Mouse (Mus musculus): ENCODE data around the gene Ablim1.
A peak's percentile ranks its signal among the peaks of the same experiment; 100 is the strongest.

Ablim1 gene

GRCm38 (mm10) chr19:57128037-57128436, 186.7 kb downstream of the Ablim1 start:
- DNase-seq (ENCODE audit: low read depth, low spot score) = no peak

DNA sequence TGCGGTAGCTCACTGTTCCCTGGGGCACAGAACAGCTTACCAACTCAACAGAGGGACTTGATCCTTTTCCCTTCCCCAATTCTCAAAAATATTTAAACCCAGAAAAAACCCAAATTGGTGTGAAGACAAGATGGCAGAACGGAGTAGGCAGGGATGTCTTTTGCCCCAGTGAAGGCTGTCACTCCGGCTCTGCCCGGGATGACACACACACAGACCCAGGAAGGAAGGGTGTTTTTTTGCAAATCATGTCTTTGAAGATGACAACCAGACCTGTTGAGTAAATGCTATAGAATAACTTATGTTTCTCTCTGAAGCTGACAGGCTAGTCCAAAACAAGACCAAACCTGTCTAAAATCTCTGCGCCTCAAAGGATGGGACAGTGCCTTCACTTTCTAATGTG, 187.2 kb downstream of the Ablim1 start:
- DNase-seq (ENCODE audit: low read depth, low spot score) = no peak

GRCm38 (mm10) chr19:57126950-57127349, 187.8 kb downstream of the Ablim1 start:
- DNase-seq (ENCODE audit: low read depth, low spot score) = no peak

- DNase-seq (ENCODE audit: low read depth, low spot score) = no peak
Measured at GRCm38 (mm10) chr19:57124906-57125305, 189.8 kb downstream of the Ablim1 start.

- no peak for DNase-seq (ENCODE audit: low read depth, low spot score)
Measured at GRCm38 (mm10) chr19:57124138-57124519, 190.6 kb downstream of the Ablim1 start.

DNA sequence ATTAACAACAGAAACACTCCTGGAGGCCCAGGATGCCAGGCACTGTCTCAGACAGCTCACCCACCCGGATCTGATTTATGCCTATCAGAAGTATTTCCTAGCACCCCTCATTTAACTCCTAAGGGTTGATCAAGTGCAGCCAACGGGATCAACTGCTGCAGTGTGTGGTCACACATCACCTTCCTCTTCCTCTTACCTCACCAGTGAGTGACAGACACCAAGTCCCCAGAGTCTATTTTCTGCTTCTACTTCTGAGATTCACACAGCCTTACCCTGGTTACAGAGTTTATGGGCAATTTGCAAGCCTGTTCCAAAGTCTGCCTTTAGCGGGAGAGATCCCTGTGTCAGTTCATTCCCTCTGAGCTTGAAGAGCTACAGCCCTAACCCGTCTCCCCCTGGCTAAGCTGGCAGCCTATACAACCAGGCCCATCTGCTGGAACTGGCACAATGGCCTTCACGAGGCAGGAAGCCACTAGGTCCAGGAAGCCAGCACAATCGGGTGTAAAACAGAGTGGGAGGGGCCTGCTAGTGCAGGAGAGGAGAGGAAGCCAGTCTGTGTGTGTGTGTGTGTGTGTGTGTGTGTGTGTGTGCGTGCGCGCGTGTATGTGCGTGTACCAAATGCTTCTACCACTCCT, 191.1 kb downstream of the Ablim1 start:
- no peak for DNase-seq (ENCODE audit: low read depth, low spot score)

- no peak for DNase-seq (ENCODE audit: low read depth, low spot score)
Measured at GRCm38 (mm10) chr19:57122261-57122660, 192.5 kb downstream of the Ablim1 start.

GRCm38 (mm10) chr19:57121036-57121435, 193.7 kb downstream of the Ablim1 start:
- no peak for DNase-seq (ENCODE audit: low read depth, low spot score)

GRCm38 (mm10) chr19:57119661-57120060, 195.1 kb downstream of the Ablim1 start:
- DNase-seq (ENCODE audit: low read depth, low spot score) = no peak

DNA sequence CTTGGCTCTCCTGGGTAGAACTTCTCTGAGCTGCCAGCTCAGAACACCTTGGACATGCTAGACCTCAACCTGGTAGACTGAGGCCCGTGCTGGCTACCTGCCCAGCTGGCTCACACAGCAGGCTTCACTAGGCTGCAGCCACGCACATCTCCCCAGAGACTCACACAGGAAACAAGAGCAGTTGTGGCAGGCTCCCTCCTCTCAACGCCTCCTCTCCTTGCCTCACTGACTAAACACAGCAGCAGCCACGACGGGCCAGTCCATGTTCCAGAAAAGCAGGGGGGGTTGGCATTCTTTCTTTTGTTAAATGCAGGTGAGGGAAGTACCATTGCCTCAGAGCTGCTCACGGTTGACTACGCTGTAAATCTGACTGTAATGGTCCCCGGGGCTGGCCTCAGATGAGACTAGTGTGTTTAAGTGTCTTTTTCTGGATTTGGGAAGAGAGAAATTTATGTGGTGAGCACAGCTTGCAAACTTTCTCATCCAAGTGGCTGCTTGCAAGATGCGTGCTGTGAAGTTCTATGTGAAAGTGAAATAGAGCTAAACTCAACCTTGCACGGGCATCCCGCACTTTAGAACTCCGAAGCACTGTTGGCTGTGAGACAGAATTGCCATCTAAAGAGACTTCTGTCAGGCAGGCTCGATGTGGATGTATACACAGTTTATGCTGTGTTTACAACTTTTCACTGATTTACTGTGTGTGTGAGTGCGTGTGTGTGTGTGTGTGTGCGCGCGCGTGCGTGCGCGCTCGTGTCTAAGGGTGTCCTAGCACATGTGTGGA, 195.7 kb downstream of the Ablim1 start:
- peak; percentile 57 for DNase-seq (ENCODE audit: low read depth, low spot score)

DNA sequence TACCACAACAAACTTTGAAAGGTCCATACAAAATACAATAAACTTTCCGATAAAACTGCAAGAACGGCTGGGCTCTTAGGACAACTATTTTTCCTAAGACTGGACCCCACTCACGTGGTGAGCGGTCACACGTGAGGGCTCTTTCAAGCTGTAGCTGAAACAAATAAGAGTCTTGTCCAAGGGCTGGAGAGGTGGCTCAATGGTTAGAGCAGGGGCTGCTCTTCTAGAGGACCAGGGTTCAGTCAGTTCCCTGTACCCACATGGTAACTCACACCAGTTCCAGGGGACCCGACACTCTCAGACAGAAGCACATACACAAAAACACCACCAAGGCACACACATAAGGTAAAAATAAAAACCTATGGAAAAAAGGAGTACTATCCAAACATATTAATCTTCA, 197.0 kb downstream of the Ablim1 start:
- no peak for DNase-seq (ENCODE audit: low read depth, low spot score)

DNA sequence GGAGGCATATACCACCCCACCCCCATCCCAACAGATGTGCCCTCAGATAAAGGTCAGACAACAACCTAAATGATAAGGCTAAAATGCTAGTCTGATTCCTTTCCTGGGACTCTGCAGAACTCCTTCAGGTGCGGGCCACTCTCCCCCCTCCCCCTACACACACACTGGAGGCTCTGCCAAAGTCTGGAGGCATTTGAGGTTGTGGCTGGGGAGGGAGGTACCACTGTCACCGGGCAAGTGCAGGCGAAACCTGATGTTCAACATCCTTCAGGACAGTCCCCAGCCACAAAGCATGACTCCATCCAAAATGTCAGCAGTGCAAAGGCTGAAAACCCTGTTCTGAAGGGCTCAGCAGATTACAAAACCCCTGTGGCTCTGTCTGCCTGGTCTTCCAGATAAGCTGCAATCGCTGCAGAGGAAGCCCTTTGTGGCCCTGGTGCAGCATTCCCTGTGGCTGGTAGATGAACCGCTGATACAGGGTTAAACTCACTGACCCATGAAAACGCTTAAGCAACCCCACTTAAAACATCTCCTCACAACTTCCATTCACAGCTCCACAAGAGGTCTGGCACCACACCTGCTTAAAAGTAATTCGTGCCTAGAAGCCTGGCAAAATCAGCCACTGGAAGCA, 197.7 kb downstream of the Ablim1 start:
- DNase-seq (ENCODE audit: low read depth, low spot score) = no peak

DNA sequence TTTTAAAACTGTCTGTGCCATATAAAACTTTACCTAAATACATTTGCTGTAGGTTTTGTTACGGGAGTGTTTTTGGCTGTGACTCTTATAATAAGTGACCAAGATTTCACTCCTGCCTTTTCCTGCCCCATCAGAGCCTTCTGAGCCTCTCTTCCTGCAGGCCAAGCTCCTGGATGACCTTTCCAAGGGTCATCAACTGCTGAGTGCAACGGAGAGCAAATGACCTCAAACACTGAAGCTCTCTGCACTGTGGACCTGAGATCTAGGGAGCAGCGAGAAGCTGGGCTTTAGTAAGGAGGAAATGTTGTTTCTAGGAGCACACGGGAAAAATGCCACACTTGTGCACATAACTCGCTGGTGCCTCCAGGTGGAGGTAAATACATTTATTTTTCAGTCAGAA, 199.0 kb downstream of the Ablim1 start:
- no peak for DNase-seq (ENCODE audit: low read depth, low spot score)

DNA sequence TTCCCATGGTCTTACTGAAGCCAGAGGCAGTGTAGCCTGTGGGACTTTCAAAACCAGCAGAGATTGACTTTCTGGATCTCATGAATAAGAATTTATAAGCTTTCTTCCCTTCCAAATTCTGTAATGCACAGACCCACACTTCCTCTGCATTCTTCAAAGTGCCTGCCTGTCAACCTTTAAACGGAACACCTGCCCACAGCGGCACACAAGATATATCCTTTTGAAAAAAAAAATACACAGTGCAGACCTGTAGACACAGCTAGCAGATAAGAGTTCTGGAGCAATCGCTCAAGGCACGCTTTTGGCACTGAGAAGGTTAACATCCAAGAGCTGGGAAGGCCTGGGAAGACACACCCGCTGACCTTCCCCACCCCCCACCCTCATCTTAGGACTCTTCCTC, 199.8 kb downstream of the Ablim1 start:
- DNase-seq (ENCODE audit: low read depth, low spot score) = no peak

- DNase-seq (ENCODE audit: low read depth, low spot score) = no peak
Measured at GRCm38 (mm10) chr19:57113975-57114374, 200.7 kb downstream of the Ablim1 start.

GRCm38 (mm10) chr19:57112816-57113406, 201.8 kb downstream of the Ablim1 start:
- DNase-seq (ENCODE audit: low read depth, low spot score) = no peak

- no peak for DNase-seq (ENCODE audit: low read depth, low spot score)
Measured at GRCm38 (mm10) chr19:57112231-57112815, 202.4 kb downstream of the Ablim1 start.

- DNase-seq (ENCODE audit: low read depth, low spot score) = no peak
Measured at GRCm38 (mm10) chr19:57111301-57111700, 203.4 kb downstream of the Ablim1 start.

GRCm38 (mm10) chr19:57109620-57110019, 205.1 kb downstream of the Ablim1 start:
- no peak for DNase-seq (ENCODE audit: low read depth, low spot score)

- DNase-seq (ENCODE audit: low read depth, low spot score) = no peak
Measured at GRCm38 (mm10) chr19:57106513-57106912, 208.2 kb downstream of the Ablim1 start.

DNA sequence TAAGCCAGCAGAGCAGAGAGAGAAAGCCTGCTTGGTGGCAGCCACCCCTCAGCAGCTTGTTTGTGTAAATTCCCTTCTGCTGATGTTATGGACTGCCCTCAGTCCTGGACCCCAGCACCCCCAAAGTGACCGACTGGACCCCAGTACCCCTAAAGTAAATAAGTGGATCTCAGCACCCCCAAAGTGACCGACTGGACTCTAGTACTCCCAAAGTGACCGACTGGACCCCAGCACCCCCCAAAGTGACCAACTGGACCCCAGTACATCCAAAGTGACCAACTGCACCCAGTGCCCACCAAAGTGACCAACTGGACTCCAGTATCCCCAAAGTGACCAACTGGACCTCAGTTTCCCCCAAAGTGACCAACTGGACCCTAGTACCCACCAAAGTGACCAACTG, 208.7 kb downstream of the Ablim1 start:
- DNase-seq (ENCODE audit: low read depth, low spot score) = no peak

DNA sequence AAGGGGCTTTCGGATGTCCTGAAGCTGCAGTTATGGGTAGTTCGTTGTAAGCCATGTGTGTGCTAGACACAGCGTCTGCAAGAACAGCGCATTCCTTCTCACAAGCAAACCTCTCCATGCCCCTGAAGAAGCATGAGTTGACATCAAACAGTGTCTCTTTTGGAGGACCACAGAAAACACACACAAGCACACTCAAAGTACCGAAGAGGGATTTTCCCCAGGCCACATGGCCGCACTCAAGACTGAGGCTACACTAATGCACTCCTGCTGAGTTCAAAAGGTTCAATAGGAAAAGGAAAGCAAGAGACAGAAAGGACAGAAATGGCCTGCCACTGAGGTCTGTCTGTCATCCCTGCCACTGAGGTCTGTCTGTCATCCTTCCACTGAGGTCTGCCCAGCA, 209.6 kb downstream of the Ablim1 start:
- no peak for DNase-seq (ENCODE audit: low read depth, low spot score)

Data from WW6 (cell line).